Mouse (Mus musculus): Measurements from ENCODE around the gene Ptpn12. TPM values are rescaled to one million over a fixed set of nuclear protein-coding genes. Genes with fewer than 3 reads are reported as not detected.

Gene Ptpn12
- 1 to 10 TPM; 1.8 to 5.4 TPM for polyA plus RNA-seq (2012; fragmentation: generic; extraction: Trizol)

DNA sequence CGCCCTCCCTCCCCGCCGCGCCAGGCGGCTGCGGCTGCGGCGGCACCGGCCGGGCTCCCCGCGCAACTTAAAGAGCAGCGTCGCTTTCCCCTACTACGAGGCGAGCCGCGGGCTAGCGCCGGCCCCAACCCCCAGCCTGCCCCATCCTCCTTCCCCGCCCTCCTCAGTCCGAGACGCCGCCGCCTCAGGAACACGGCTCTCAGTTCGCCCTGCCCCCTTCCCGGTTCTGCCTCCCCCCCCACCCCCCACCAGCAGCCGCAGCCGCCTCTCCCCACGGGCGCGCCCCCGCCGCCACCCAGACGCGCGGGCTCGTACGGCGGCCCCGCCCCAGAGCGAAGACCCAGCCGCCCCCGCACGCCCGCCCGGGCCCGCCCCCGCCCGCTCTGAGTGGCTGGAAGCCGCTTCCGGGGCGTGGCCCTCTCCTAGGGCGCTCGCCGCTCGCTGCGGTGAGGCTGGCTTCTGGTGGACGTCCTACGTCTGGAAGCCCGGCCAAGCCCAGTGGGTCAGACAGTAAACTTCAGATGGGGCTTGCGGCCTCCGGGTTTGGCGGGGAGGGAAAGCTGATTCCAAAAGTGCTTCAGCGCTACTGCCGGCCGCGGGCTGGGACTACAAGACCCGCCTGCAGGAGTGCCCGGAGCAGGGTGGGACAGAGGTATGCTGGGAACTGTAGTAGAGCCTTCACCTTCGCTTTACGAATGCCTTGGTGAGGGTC, at the start of gene Ptpn12:
TSS of gene Ptpn12 (minus strand) at position 92 of the 712 bp plus-strand sequence.

DNA sequence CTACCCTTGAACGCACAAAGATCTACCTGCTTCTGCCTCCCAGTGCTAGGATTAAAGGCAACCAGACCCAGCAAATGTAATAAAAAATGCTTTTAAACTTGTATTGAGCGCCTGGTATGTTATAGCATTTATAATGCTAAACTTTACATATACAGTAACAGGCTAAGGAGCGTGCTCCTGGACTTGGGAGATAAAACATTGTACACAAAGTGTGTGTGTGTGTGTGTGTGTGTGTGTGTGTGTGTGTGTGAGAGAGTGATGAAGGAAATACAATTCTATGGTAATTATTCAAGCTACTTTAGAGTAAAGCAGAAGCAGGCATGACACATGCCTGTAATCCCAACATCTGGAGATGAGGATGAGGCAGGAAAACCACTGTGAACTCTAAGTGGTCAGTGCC, 99.4 kb downstream of the Ptpn12 start, which contains the start of gene Rsbn1l:
TSS of gene Rsbn1l (minus strand) at position 101 of the 400 bp plus-strand sequence.

Other genes with a start within 250 kb of the Ptpn12 start
- under 1 TPM; 0.07 to 0.45 TPM for gene Phtf2, start 173.8 kb downstream of the Ptpn12 start, polyA plus RNA-seq (2012; fragmentation: generic; extraction: Trizol)
- gene Tmem60, start 173.7 kb downstream of the Ptpn12 start, polyA plus RNA-seq (2012; fragmentation: generic; extraction: Trizol): 10 to 100 TPM in 1 of 2 experiments, 1 to 10 TPM in 1; 4.0 to 14.1 TPM
- 1 to 10 TPM in 1 of 2 experiments, under 1 TPM in 1; 0.54 to 1.8 TPM for gene Rsbn1l, start 99.5 kb downstream of the Ptpn12 start, polyA plus RNA-seq (2012; fragmentation: generic; extraction: Trizol)
- 1 to 10 TPM in 1 of 2 experiments, under 1 TPM in 1; 0.23 to 5.1 TPM for gene Gsap, start 130.3 kb upstream of the Ptpn12 start, polyA plus RNA-seq (2012; fragmentation: generic; extraction: Trizol)

Measured in C3H10T1/2 (cell line).